Mouse (Mus musculus) frontal cortex, postnatal 36 days (tissue): ENCODE measurements around the gene Foxj3.
"Not testable (repeated sequence)": the region's sequence is repeated elsewhere in the genome, so short reads cannot be mapped to it uniquely, and the experiment has no call there.

Experiments
- DNase-seq, 2 experiments: peaks; one replicate each; pipeline ENCODE4 v3.0.0; 2022; ENCODE audit warnings: low spot score in 2 of 2

Foxj3 gene

GRCm38 (mm10) chr4:119572682-119573081 is 35.9 kb downstream of the Foxj3 start:
- no peak for DNase-seq

DNA sequence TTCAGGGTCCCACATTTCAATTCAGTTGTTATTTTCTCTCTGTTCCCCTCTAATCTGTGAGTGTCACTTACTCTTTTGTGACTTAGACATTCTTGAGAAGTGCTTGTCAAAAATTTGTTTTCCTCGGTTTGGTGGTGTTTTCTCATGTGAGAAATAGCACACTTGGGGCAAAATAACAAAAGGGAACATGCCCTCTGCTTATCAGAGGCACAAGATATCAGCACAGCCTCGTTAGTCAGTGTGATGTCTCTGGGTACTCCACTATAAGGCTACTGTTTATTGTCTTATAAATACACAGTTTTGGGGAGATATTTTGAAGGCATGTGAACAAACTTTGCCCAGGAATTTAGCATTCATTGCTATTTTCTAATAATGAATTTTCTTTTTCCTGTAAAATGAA is 37.7 kb downstream of the Foxj3 start:
- DNase-seq: no peak

DNA sequence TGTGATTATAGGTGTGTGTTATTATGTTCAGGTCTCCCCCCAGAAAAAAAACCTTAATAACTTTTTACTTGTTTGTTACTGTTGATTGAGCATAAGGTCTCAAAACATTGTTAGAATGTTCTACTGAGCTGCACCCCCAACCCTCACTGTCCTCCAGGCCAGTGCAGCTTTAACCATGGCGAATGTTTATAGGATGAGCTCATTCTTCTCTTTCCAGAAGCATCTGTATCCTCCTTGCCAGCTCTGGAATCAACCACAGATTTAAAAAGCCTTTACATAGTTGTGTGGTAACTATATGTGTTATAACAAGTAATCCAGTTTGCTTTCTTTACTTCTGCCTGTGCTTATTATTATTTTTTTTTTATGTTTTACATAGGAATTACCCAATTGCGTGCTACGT is 38.7 kb downstream of the Foxj3 start:
- DNase-seq: no peak

DNA sequence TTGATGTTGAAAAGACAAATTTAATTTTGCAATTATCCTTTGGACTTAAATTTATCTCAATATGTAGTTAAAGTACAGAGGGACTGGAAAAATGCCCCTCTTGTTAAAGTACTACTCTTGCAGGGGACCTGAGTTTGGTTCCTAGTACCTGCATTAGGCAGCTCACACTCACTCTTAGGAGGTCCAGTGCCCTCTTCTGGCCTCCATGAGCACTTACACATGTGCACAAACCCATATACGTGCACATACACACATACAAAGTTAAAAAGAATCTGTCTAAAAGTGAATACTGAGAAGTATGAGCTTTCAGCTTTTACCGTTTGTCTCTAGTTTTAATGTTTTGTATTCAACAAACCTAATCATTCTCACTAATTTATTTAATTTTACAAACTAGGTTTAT is 51.2 kb downstream of the Foxj3 start:
- DNase-seq: no peak

DNA sequence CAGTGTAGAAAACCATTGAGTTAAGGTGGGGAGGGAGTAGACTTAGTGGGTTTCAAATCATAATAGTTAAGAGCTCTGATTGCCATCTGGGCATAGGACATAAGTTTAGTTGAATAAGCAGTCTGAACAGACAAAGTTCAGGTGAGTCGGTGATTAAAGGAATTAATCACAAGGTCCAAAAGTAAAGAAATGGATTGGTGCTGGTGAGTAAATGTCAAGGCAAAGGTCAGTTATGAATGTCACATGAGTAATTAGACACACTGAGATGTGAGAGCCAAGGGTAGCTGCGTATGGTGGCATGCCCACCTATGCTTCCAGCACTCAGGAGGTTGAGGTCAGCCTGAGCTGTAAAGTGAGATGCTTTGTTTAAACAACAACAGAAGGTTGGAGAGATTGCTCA is 52.6 kb downstream of the Foxj3 start:
- DNase-seq: no peak

- DNase-seq: no peak
Observed at GRCm38 (mm10) chr4:119590027-119590426, 53.2 kb downstream of the Foxj3 start.

DNA sequence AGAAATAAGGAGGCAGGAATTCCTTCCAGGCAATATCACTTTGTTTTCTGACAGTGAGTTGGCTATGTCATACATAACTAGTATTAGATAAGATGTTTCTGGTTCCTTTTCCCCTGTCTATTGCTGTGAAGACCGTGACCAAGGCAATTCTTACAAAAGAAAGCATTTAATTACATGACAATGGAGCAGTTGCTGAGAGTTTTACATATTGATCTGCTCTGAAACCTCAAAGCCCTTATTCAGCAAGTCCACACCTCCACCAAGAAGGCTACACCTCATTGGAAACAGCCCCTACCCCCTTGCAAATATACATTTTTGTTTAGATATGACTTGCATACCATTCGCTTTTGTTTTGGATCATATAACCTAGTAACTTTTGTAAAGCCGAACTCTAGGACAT is 55.7 kb downstream of the Foxj3 start:
- DNase-seq: no peak

- DNase-seq: no peak
Observed at GRCm38 (mm10) chr4:119594331-119594730, 57.5 kb downstream of the Foxj3 start.

DNA sequence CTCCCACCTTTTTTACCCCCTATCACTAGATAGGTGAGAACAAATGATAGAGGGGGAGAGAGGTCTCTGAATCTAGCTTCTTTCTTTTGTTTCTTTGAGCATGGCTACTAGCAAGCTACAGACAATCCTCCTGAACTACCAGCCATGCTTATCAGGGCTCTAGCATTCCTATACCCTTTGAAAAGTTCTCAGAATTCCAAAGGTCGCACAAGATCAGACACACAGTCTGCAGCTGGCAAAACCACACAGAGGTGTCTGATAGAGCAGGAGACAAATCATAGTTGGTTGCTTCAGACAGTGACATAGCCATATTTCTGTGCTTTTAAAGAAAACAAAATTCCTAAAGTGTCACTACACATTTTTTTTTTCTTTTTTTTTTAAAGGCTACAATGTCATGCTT is 62.8 kb downstream of the Foxj3 start:
- DNase-seq: no peak

GRCm38 (mm10) chr4:119609488-119609887 is 72.7 kb downstream of the Foxj3 start:
- DNase-seq: no peak

DNA sequence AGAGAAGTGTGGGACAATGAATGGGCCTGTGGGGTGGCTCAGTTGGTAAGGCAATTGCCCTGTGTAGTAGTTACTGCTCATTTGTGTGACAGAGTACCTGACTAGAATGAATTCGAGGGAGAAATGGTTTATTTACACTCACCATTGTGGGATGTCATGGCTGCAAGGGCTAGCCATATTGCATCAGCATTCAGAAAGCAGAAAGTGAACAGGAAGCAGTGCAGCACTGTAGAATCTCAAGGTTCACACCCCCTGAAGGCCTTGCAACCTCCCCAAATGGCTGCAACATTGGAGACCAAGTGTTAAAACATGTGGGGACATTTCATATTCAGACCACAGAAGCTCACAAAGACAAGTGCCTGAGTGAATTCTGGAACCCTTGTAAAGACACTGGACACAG is 77.3 kb downstream of the Foxj3 start:
- DNase-seq: no peak

DNA sequence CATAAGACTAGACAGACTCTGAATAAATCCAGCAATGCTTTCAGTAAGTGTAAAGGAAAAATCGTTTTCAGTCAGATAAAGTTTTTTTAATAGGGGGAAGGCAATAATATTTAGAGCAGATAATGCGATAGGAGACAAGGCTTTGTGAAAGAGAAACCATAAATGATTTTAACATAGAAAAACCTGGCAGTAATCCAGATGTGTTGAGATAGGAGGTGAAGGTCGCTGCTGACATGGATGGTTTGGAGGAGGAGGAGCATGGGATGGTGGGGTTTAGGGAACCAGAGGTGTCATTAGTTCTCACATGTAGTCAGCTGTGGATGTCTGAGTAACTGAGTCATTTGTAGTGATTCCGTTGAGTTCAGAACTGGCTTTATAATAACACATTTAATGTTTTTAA is 77.9 kb downstream of the Foxj3 start:
- no peak for DNase-seq

DNA sequence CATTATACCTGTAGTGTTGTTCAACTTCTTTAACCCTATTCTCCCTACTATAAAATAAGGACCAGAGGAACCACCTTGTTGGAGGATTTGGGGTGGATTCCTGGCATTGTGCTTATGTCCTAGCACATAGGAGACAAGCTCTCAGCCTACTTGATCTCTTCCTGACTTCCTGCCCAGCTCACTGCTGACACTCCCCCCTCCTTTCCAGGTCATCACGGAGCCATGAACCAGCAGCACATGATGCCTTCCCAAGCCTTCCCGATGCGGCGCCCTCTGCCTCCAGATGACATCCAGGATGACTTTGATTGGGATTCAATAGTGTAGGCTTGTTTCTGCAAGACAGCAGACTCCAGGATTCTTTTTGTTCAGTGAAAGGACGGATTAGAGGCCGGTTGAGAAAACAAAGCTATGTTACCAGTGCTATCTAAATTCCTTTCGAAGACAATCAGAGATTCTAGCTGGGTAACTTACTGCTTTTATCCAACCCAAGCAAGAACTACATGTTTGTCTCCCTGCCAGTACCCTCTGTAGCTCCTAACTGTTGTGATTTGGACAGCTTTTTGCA is 89.4 kb downstream of the Foxj3 start:
- no peak for DNase-seq

DNA sequence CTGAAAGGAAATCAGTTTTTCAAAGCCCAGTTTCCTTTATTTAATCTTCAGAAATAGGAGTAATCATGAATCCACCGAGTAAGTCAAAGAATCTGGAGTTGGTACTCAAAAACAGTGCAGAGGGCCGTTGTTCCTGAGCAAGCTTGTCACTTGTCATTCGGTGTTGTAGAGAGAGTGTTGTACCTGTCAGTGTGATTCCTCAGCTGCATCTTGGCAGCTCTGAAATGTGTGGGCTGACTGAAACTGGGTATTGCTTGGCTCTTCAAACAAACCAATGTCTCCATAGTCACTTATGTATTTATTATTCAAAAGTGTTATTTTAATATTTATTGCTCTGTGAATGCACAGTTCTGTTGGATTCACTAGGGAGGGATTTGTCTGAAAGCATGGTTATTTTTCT is 90.1 kb downstream of the Foxj3 start:
- DNase-seq: no peak

- DNase-seq: no peak
Observed at GRCm38 (mm10) chr4:119627317-119627716, 90.5 kb downstream of the Foxj3 start.

DNA sequence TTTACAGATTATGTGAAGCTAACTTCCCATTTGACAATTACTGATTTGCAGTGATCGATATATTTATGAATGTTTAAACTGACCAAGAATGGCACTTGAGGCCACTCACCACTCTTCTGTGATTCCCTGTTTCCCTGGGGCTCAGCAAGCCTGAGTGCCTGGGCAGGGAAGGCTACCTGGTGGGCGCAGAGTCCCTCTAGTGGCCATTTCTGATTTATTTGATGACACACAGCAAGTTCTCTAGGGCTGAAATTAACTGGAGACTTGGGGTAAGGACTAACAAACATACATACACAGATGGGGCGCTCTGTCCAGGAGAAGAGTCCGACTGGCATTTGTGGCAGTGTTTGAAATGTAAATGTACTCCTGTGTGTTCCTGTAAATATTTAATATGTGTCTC is 91.6 kb downstream of the Foxj3 start:
- not testable (repeated sequence) for DNase-seq

- DNase-seq: peak; percentile 39 to 63
Observed at GRCm38 (mm10) chr4:119631115-119631919, 94.5 kb downstream of the Foxj3 start.

GRCm38 (mm10) chr4:119632721-119633120 is 95.9 kb downstream of the Foxj3 start:
- no peak for DNase-seq

DNA sequence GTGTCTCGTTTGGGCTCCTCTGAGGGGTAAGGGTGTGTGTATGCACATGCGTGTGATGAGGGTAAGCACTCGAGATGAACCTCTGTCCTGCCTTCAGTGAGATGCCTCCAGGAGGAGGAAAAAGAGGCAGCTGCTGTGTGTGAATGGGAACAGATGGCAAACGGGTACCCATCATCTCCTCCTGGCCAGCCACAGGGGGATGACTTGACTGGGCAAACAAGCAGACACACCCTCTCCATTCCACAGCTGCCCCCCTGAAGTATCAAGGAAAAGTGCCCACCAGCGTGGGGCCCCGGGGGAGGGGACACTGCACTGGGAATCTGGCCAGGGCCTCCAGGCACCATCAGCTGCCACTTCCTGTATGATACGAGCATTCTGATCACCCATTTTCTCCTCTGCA is 96.5 kb downstream of the Foxj3 start:
- DNase-seq: no peak

GRCm38 (mm10) chr4:119633948-119634347 is 97.1 kb downstream of the Foxj3 start:
- DNase-seq: no peak

- DNase-seq: no peak
Observed at GRCm38 (mm10) chr4:119634908-119635660, 98.3 kb downstream of the Foxj3 start.

DNA sequence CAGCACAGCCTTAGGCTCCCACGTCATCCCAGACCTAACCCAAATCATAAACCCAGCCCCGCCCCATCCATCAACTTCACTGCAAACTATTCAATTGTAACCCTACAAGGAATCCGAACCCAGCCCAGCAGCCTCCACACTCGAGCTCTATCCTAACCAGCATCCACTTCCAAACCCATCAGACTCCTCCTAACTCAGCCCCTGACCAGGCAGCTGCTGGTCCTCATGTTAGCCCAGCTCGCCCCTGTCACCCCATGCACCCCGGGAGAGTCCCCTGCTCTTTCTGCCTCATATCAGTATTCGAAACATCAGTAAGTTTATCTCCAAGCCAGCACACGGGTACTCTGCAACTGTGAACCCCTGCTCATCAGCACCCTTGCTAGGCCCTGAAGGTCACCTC is 98.9 kb downstream of the Foxj3 start:
- DNase-seq: no peak

GRCm38 (mm10) chr4:119636731-119637130 is 99.9 kb downstream of the Foxj3 start:
- DNase-seq: no peak
